Mouse (Mus musculus) kidney, adult 2 months (tissue): ENCODE results near the gene Il27. TPM values are rescaled to one million over a fixed set of nuclear protein-coding genes. Genes with fewer than 3 reads are reported as not detected.
A peak's percentile ranks its signal among the peaks of the same experiment; 100 is the strongest.

Source experiments
- DNase-seq: peaks from one replicate; pipeline ENCODE4 v3.0.0; 2021
- H3K27ac ChIP-seq: fragments of 200-500 bp; 2 replicates; pipeline ENCODE4 v1.5.1; 2012; ENCODE audit warnings: low read depth, low read length, control low read depth, inconsistent platforms; ENCODE audit not compliant: insufficient read depth
- H3K27me3 ChIP-seq: fragments of 200-500 bp; replicated peaks from 2 replicates; pipeline ENCODE4 v1.6.1; 2012; ENCODE audit warnings: mild to moderate bottlenecking, moderate library complexity, low read length, inconsistent platforms; ENCODE audit not compliant: control insufficient read depth, insufficient read depth
- H3K36me3 ChIP-seq: fragments of 200-500 bp; 2 replicates; pipeline ENCODE4 v1.6.1; 2012; ENCODE audit warnings: mild to moderate bottlenecking, moderate library complexity, low read length, inconsistent platforms; ENCODE audit not compliant: control insufficient read depth, insufficient read depth
- H3K4me1 ChIP-seq: fragments of 200-500 bp; 2 replicates; pipeline ENCODE4 v1.6.1; 2011; ENCODE audit warnings: low read length; ENCODE audit not compliant: control insufficient read depth, insufficient read depth
- H3K4me3 ChIP-seq: fragments of 200-500 bp; 2 replicates; pipeline ENCODE4 v1.5.1; 2011; ENCODE audit warnings: mild to moderate bottlenecking, low read depth, low read length, control low read depth; ENCODE audit not compliant: insufficient read depth
- CTCF ChIP-seq: fragments of 200-500 bp; conservative IDR thresholded peaks from 2 replicates; pipeline ENCODE4 v1.5.1; 2011; ENCODE audit warnings: low read depth, mild to moderate bottlenecking, control low read depth, low read length, moderate library complexity, mixed read lengths; ENCODE audit not compliant: insufficient read depth, insufficient read length
- POLR2A ChIP-seq: fragments of 200-500 bp; IDR thresholded peaks from one replicate; pipeline ENCODE4 v1.6.1; 2011; ENCODE audit warnings: low read depth, low read length, control low read depth
- WGBS: fragments of 180-500 bp; shearing (Covaris S2); methylation state at CpG from one replicate; pipeline ENCODE4 v1.1.7; 2018; 5-methylcytosine and 5-hydroxymethylcytosine counted together
- polyA plus RNA-seq: library from polyadenylated mRNA; depleted of rRNA; stranded (reverse); fragments of >200 nt; gene quantifications from 2 replicates; pipeline ENCODE4 v1.2.3, GENCODE M21; 2012

Il27 gene
- polyA plus RNA-seq, 1 experiment = 0.13 TPM

GRCm38 (mm10) chr7:126621452-126622359, 27.0 kb upstream of the Il27 start:
- Histone ChIP-seq H3K36me3 (no peaks in the 10 kb centered on the region), H3K4me1 (no peaks in the 10 kb centered on the region), H3K27me3 (no peaks in the 10 kb centered on the region), H3K27ac (no peak overlapping the region), H3K4me3 (no peak overlapping the region)
- TF ChIP-seq CTCF = no peak
- TF ChIP-seq POLR2A = no peak
- DNase-seq = peak; percentile 32
- 65% methylated on average over 9 of the region's 9 CpGs for WGBS

GRCm38 (mm10) chr7:126619559-126620275, 25.0 kb upstream of the Il27 start:
- H3K27me3 ChIP-seq = no peaks in the 10 kb centered on the region
- H3K27ac ChIP-seq = no peak overlapping the region
- H3K36me3 ChIP-seq = no peaks in the 10 kb centered on the region
- no peak for TF ChIP-seq POLR2A
- TF ChIP-seq CTCF = no peak
- 81% methylated on average over 10 of the region's 10 CpGs for WGBS
- no peak for DNase-seq
- H3K4me3 ChIP-seq = no peak overlapping the region
- no peaks in the 10 kb centered on the region for H3K4me1 ChIP-seq

- H3K4me3 ChIP-seq = no peak overlapping the region
Measured at GRCm38 (mm10) chr7:126616707-126617106, 22.0 kb upstream of the Il27 start.

GRCm38 (mm10) chr7:126612736-126613135, 18.0 kb upstream of the Il27 start:
- Histone ChIP-seq H3K4me3 (no peak overlapping the region), H3K27ac (no peak overlapping the region), H3K36me3 (no peaks in the 10 kb centered on the region), H3K27me3 (no peaks in the 10 kb centered on the region), H3K4me1 (no peaks in the 10 kb centered on the region)
- 80% methylated on average over 3 of the region's 3 CpGs for WGBS
- DNase-seq = no peak
- TF ChIP-seq POLR2A = no peak
- TF ChIP-seq CTCF = no peak

More at GRCm38 (mm10) chr7:126616707-126617106, 22.0 kb upstream of the Il27 start:
- Histone ChIP-seq H3K27me3 (no peaks in the 10 kb centered on the region), H3K27ac (no peak overlapping the region), H3K4me1 (no peaks in the 10 kb centered on the region), H3K36me3 (no peaks in the 10 kb centered on the region)
- 72% methylated on average over 3 of the region's 3 CpGs for whole genome bisulfite sequencing
- no peak for TF ChIP-seq POLR2A
- TF ChIP-seq CTCF = peak; percentile 26; the same call in 1 of the 2 replicates
- DNase-seq = no peak

GRCm38 (mm10) chr7:126607796-126608195, 13.1 kb upstream of the Il27 start:
- DNase-seq = no peak
- Histone ChIP-seq H3K4me3 (no peak overlapping the region), H3K36me3 (no peaks in the 10 kb centered on the region), H3K27ac (no peak overlapping the region), H3K4me1 (no peaks in the 10 kb centered on the region), H3K27me3 (no peaks in the 10 kb centered on the region)
- 85% methylated on average over 5 of the region's 5 CpGs for WGBS
- TF ChIP-seq CTCF = no peak
- no peak for TF ChIP-seq POLR2A

GRCm38 (mm10) chr7:126607064-126607463, 12.3 kb upstream of the Il27 start:
- H3K27ac ChIP-seq = no peak overlapping the region
- no peaks in the 10 kb centered on the region for H3K4me1 ChIP-seq
- H3K4me3 ChIP-seq = no peak overlapping the region
- no peaks in the 10 kb centered on the region for H3K27me3 ChIP-seq
- WGBS = 87% methylated on average over 3 of the region's 3 CpGs
- H3K36me3 ChIP-seq = no peaks in the 10 kb centered on the region
- peak; percentile 48 for DNase-seq
- no peak for TF ChIP-seq POLR2A
- TF ChIP-seq CTCF = no peak

GRCm38 (mm10) chr7:126606611-126607010, 11.9 kb upstream of the Il27 start:
- Histone ChIP-seq H3K4me1 (no peaks in the 10 kb centered on the region), H3K27ac (no peak overlapping the region), H3K27me3 (no peaks in the 10 kb centered on the region), H3K4me3 (no peak overlapping the region), H3K36me3 (no peaks in the 10 kb centered on the region)
- DNase-seq = no peak
- TF ChIP-seq CTCF = no peak
- no peak for TF ChIP-seq POLR2A
- 68% methylated on average over 5 of the region's 5 CpGs for WGBS
